24 mouse cellular contexts compared by ENCODE assay signal in the genomic region with DNA sequence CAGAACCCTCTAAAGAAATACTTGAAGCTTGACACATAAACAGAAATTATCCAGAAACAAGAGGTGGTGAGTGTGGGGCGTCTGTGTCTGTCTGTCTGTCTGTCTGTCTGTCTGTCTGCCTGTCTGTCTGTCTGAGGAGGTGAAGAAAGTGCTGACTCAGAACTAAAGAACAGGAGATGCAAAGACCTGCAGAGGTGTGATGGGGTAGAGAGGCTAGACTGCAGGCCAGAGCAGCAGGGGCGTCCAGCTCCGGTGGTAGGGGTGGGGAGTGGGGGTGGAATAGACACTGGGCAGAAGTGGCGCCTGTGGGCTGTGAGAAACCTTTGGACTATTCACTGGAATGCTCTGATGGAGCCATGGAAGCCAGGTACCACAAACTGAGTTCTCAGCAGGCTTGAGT. TPM values are rescaled to one million over a fixed set of nuclear protein-coding genes. Genes with fewer than 3 reads are reported as not detected.
A peak's percentile ranks its signal among the peaks of the same experiment; 100 is the strongest.
DNase-seq lines count a peak whose midpoint lies in the region; TF ChIP-seq lines count a peak whose summit lies in the region.
"Had no signal": no experiment of that assay in that cellular context is flagged by ENCODE, and none has a peak within 500 bp of the region (broad histone marks: within the 10 kb centered on the region; RNA-seq: fewer than 3 reads in every experiment).

No protein-coding gene starts in this region.

- H3K9me3 ChIP-seq in MEL (replicated peaks; ENCODE audit: insufficient read depth, low read length), result no peaks in the 10 kb centered on the region
- H3K9me3 ChIP-seq: embryonic facial prominence, embryonic 13.5 days; embryonic facial prominence, embryonic 15.5 days; forebrain, embryonic 15.5 days; G1E had no signal

- no peak for TF ChIP-seq RAD21 in MEL (IDR thresholded peaks at IDR 0.05; ENCODE audit: low read depth, low read length)

- H3K9ac ChIP-seq in MEL (ENCODE audit: control insufficient read depth, low read depth, low read length, poor library complexity, severe bottlenecking), result no peak overlapping the region
- H3K9ac ChIP-seq: embryonic facial prominence, embryonic 13.5 days; embryonic facial prominence, embryonic 15.5 days; forebrain, embryonic 13.5 days; forebrain, embryonic 15.5 days; forebrain, postnatal 0 days had no signal

- H3K79me2 ChIP-seq in MEL (ENCODE audit: control insufficient read depth, insufficient read depth, low read length, poor library complexity), result no peaks in the 10 kb centered on the region

- DNase-seq in heart, adult 11 months, result peak; percentile 57
- DNase-seq in heart, adult 9 months (ENCODE audit: low spot score in 2 of 2), result no peak
- DNase-seq in MEL (ENCODE audit: low read depth, low spot score), result no peak
- no peak for DNase-seq in urinary bladder, postnatal 14 days (ENCODE audit: low spot score)
- DNase-seq in left cerebral cortex, adult 11 months (ENCODE audit: low spot score), result no peak
- DNase-seq: adrenal gland, adult 2 months; adrenal gland, postnatal 10 days; adrenal gland, postnatal 25 days; B cell, adult 2 months; cerebellum, adult 11 months; cerebellum, adult 18-20 months; cerebellum, adult 8-10 months; cerebellum, adult 9-11 months; cerebellum, postnatal 14 days; cerebellum, postnatal 36 days; embryo, embryonic 11 days; forebrain, postnatal 0 days had no signal

- H3K4me3 ChIP-seq in MEL (ENCODE audit: control insufficient read depth in 1 of 2, insufficient read depth in 1 of 2, low read depth in 2 of 2, low read length in 2 of 2), result no peak overlapping the region
- H3K4me3 ChIP-seq: embryonic facial prominence, embryonic 13.5 days; embryonic facial prominence, embryonic 15.5 days; forebrain, embryonic 13.5 days; forebrain, embryonic 15.5 days had no signal

- no peaks in the 10 kb centered on the region for H3K27me3 ChIP-seq in MEL (ENCODE audit: control insufficient read depth in 1 of 2, insufficient read depth in 2 of 2, low read length in 2 of 2)
- H3K27me3 ChIP-seq: embryonic facial prominence, embryonic 15.5 days; forebrain, embryonic 15.5 days had no signal

- TF ChIP-seq CTCF in MEL (IDR thresholded peaks at IDR 0.05 in 2 of 3, conservative IDR thresholded peaks at IDR 0.05 in 1 of 3; ENCODE audit: control insufficient read depth in 1 of 3, insufficient read depth in 1 of 3, low read depth in 2 of 3, low read length in 3 of 3, poor library complexity in 1 of 3, severe bottlenecking in 1 of 3), result no peak

- TF ChIP-seq POLR2A in MEL (IDR thresholded peaks at IDR 0.05; ENCODE audit: control insufficient read depth in 1 of 2, insufficient read depth in 1 of 2, low read depth in 1 of 2, low read length in 2 of 2, poor library complexity in 1 of 2), result no peak

- no peak for TF ChIP-seq EP300 in MEL (IDR thresholded peaks at IDR 0.05; ENCODE audit: low read depth in 1 of 2, low read length in 2 of 2)

- H3K27ac ChIP-seq in MEL (ENCODE audit: control insufficient read depth, low read depth, low read length), result no peak overlapping the region
- H3K27ac ChIP-seq: embryonic facial prominence, embryonic 13.5 days; embryonic facial prominence, embryonic 15.5 days; forebrain, embryonic 13.5 days; forebrain, embryonic 15.5 days had no signal

- H3K36me3 ChIP-seq in MEL (ENCODE audit: control insufficient read depth in 1 of 2, insufficient read depth in 2 of 2, low read length in 2 of 2), result no peaks in the 10 kb centered on the region
- H3K36me3 ChIP-seq: embryonic facial prominence, embryonic 13.5 days; embryonic facial prominence, embryonic 15.5 days; forebrain, embryonic 15.5 days; G1E had no signal

- peaks cover 0 to 7% of the 10 kb centered on the region in 2 experiments; a peak in 2 of 4 replicates for H3K4me1 ChIP-seq in MEL (ENCODE audit: control insufficient read depth in 1 of 2, insufficient read depth in 2 of 2, low read length in 2 of 2)

TF ChIP-seq in MEL, 35 proteins besides CTCF, POLR2A, EP300 and RAD21:
- TF ChIP-seq GABPA (IDR thresholded peaks at IDR 0.05; ENCODE audit: low read depth, low read length), result no peak
- TF ChIP-seq MAFK (IDR thresholded peaks at IDR 0.05; ENCODE audit: borderline replicate concordance, low read depth, low read length), result peak; percentile 22; the same call in 1 of the 2 replicates
- no peak for TF ChIP-seq TCF12 (IDR thresholded peaks at IDR 0.05; ENCODE audit: low read depth, low read length)
- TF ChIP-seq MYB (IDR thresholded peaks at IDR 0.05; ENCODE audit: low read depth, low read length), result no peak
- TF ChIP-seq RCOR1 (IDR thresholded peaks at IDR 0.05; ENCODE audit: low read depth, low read length), result no peak
- no peak for TF ChIP-seq BHLHE40 (IDR thresholded peaks at IDR 0.05; ENCODE audit: borderline replicate concordance, low read depth, low read length)
- no peak for TF ChIP-seq GATA1 (IDR thresholded peaks at IDR 0.05; ENCODE audit: low read depth, low read length)

RNA-seq across cellular contexts. Expression of gene 4932438H23Rik, which starts 21.1 kb away (rescaled TPM):
- not detected in 2 replicates for total RNA-seq in MEL (2012; rRNA removed)
- polyA plus RNA-seq in MEL (2012; ENCODE audit: insufficient read depth in 1 of 2, insufficient read length in 2 of 2, low read depth in 1 of 2, low replicate concordance in 2 of 2, missing spikeins in 1 of 2), result not detected
- total RNA-seq: adrenal gland, postnatal 25 days; common myeloid progenitor, adult 5-6 weeks had no signal
- polyA plus RNA-seq: adrenal gland, adult 2 months; embryonic facial prominence, embryonic 11.5 days; embryonic facial prominence, embryonic 13.5 days had no signal
